Mouse (Mus musculus): ENCODE data around the gene Kcna2.

Kcna2 gene

GRCm38 (mm10) chr3:107150872-107151540, 50.1 kb downstream of the Kcna2 start:
- DNase-seq (ENCODE audit: low spot score) = no peak

- no peak for DNase-seq (ENCODE audit: low spot score)
Measured at GRCm38 (mm10) chr3:107153772-107154655, 53.1 kb downstream of the Kcna2 start.

GRCm38 (mm10) chr3:107158856-107159255, 57.9 kb downstream of the Kcna2 start:
- DNase-seq (ENCODE audit: low spot score) = no peak

GRCm38 (mm10) chr3:107159418-107159817, 58.5 kb downstream of the Kcna2 start:
- no peak for DNase-seq (ENCODE audit: low spot score)

- no peak for DNase-seq (ENCODE audit: low spot score)
Measured at GRCm38 (mm10) chr3:107159859-107160324, 58.9 kb downstream of the Kcna2 start.

GRCm38 (mm10) chr3:107162741-107163140, 61.8 kb downstream of the Kcna2 start:
- no peak for DNase-seq (ENCODE audit: low spot score)
